Mouse (Mus musculus) small intestine, adult 2 months (tissue): ENCODE measurements around the gene Mpped2. TPM values are rescaled to one million over a fixed set of nuclear protein-coding genes. Genes with fewer than 3 reads are reported as not detected.

Source experiments
- H3K27ac ChIP-seq: fragments of 200-500 bp; 2 replicates; pipeline ENCODE4 v1.5.1; 2012; ENCODE audit warnings: low read depth, low read length, control low read depth, inconsistent platforms; ENCODE audit not compliant: insufficient read depth
- H3K27me3 ChIP-seq: fragments of 200-500 bp; 2 replicates; pipeline ENCODE4 v1.6.1; 2012; ENCODE audit warnings: mild to moderate bottlenecking, moderate library complexity, low read length, inconsistent platforms; ENCODE audit not compliant: control insufficient read depth, insufficient read depth
- H3K36me3 ChIP-seq: fragments of 200-500 bp; 2 replicates; pipeline ENCODE4 v1.6.1; 2012; ENCODE audit warnings: mild to moderate bottlenecking, low read length, control low read depth, inconsistent platforms; ENCODE audit not compliant: control insufficient read depth, insufficient read depth
- H3K4me1 ChIP-seq: fragments of 200-500 bp; 2 replicates; pipeline ENCODE4 v1.6.1; 2012; ENCODE audit warnings: low read length, inconsistent platforms, mixed read lengths; ENCODE audit not compliant: control insufficient read depth, insufficient read depth, insufficient read length
- H3K4me3 ChIP-seq: fragments of 200-500 bp; 2 replicates; pipeline ENCODE4 v1.5.1; 2012; ENCODE audit warnings: low read depth, mild to moderate bottlenecking, control low read depth, inconsistent platforms, low read length, moderate library complexity
- CTCF ChIP-seq: fragments of 200-500 bp; IDR thresholded peaks from 2 replicates; pipeline ENCODE4 v1.5.1; 2012; ENCODE audit warnings: low read depth, mild to moderate bottlenecking, control low read depth, inconsistent platforms, low read length, moderate library complexity, mixed read lengths; ENCODE audit not compliant: insufficient replicate concordance, insufficient read length; ENCODE audit errors: extremely low read depth
- POLR2A ChIP-seq: fragments of 200-500 bp; IDR thresholded peaks from 2 replicates; pipeline ENCODE4 v1.6.1; 2012; ENCODE audit warnings: low read depth, mild to moderate bottlenecking, control low read depth, inconsistent platforms, low read length, moderate library complexity
- WGBS: fragments of 180-500 bp; shearing (Covaris S2); methylation state at CpG from one replicate; pipeline ENCODE4 v1.1.7; 2018; 5-methylcytosine and 5-hydroxymethylcytosine counted together
- polyA plus RNA-seq: library from polyadenylated mRNA; depleted of rRNA; stranded (reverse); fragments of >200 nt; gene quantifications from 2 replicates; pipeline ENCODE4 v1.2.3, GENCODE M21; 2012

Mpped2 gene
- polyA plus RNA-seq, 1 experiment = 0.39 TPM

DNA sequence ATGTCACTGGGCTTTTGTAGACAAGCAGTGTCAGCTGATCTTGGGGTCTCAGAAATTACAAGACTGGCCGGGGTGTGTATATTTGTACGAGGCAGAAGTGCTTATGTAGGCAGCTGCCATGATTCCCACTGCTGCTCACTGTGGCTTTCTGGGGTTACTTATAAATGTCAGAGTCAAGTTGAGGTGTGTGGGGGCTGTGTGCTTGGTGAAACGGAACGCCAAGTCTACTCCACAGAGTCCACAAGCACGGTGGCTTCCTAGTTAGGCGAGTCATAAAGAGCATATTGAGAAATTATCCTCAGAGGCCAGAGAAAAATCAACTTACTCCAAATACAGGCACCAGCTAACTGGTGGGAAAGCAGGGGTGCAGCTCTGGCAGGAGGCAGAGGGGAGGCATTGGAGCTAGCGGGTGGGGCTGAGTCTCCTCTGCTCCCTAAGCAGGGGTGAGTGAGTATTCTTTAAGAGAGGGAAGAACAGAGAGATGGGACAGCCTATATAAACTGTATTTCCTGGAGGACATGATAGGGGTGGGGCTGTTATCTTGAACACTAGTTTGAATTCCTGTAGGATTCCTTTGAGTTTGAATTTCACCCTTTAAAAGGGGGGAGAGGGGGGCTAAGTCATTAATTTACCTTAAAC is 172.2 kb downstream of the Mpped2 start:
- Histone ChIP-seq H3K4me1 (no peaks in the 10 kb centered on the region), H3K27me3 (no peaks in the 10 kb centered on the region), H3K27ac (no peak overlapping the region), H3K4me3 (no peak overlapping the region), H3K36me3 (no peaks in the 10 kb centered on the region)
- no peak for TF ChIP-seq CTCF
- WGBS = 56% methylated on average over 7 of the region's 7 CpGs

DNA sequence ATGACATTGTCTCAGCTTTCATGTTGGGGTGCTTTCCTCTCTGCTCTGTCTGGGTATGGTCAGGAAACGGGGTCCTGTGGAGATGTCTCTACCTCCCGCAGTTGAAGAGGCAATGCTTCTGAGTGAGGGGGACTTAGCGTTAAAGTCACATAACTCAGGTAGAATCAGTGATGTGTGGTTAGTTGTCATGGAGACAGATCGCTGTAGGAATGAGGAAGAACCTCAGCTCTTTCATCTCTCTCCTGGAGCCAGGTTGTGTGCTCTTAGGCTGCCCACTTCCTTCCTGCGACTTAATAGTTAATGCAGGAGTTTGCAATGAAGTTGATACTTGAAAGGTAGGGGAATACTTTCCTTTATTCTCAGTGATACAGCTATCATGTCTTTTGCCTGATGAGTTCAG is 173.2 kb downstream of the Mpped2 start:
- no peaks in the 10 kb centered on the region for H3K4me1 ChIP-seq
- 32% methylated on average over 5 of the region's 5 CpGs for WGBS
- H3K27ac ChIP-seq = no peak overlapping the region
- H3K27me3 ChIP-seq = no peaks in the 10 kb centered on the region
- no peak overlapping the region for H3K4me3 ChIP-seq
- TF ChIP-seq CTCF = no peak
- TF ChIP-seq POLR2A = no peak
- H3K36me3 ChIP-seq = no peaks in the 10 kb centered on the region

DNA sequence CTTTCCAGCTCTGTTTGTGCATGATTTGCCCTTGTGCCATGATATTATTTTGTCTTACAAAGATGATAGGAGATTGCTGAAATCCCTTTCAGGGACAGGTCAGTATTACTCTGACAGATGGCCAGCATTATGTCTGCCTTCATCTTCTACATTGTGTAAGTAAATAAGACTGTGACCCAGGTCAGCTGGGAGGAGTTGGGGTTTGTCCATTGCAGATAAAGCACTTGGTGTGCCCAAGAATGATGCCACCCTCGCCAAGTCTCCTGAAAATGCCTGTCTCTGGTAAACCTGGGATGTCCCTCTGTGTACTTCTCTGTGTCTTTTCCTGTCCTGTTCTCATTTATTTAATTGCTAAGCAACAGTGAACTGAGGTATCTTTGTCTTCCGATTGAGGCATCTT is 177.8 kb downstream of the Mpped2 start:
- TF ChIP-seq CTCF = no peak
- TF ChIP-seq POLR2A = no peak
- no peaks in the 10 kb centered on the region for H3K27me3 ChIP-seq
- H3K36me3 ChIP-seq = no peaks in the 10 kb centered on the region
- WGBS = 87% methylated on average over 2 of the region's 2 CpGs
- H3K4me1 ChIP-seq = no peaks in the 10 kb centered on the region
- H3K27ac ChIP-seq = no peak overlapping the region
- H3K4me3 ChIP-seq = no peak overlapping the region

DNA sequence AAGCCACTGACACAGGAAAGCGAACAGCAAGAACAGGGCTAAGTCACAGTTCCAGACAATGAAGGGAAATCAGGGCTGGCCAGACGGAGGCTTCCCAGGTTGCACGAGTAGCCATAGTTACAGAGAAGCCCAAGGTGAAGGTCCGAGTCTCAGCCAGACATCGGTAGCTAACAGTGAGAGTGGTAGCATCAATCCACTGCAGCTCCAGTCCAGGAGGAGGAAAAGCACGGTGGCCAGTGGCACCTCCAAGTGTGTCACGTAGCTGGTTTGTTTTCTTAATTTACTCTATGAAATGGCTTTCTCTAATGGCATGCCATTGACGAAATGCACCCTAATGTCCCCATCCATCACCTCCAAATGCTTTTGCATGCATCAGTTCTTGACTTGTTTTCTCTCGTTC is 180.1 kb downstream of the Mpped2 start:
- 78% methylated on average over 9 of the region's 9 CpGs for WGBS
- no peaks in the 10 kb centered on the region for H3K36me3 ChIP-seq

DNA sequence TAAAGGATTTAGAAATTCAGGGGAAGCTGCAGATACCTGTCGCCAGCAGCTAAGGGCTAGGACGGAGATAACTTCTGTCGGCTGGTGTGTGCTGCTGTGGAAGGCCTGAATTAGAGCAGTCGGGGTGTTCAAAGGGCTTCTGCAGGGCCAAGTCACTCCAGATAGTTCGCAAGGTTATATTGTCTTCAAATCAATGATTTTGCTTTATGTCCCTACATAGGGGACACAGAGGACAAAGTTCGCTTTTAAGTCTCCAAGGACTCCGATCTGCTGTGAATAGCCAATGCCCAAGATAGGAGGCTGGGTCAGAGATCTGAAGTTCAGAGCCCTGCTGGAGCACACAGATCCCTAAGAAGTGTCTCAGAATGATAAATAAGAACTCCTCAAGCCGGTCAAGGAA is 190.3 kb downstream of the Mpped2 start:
- WGBS = 31% methylated on average over 8 of the region's 8 CpGs
- TF ChIP-seq POLR2A (no peak), CTCF (no peak)
- H3K4me3 ChIP-seq = no peak overlapping the region
- no peaks in the 10 kb centered on the region for H3K4me1 ChIP-seq
- H3K27ac ChIP-seq = no peak overlapping the region
- no peaks in the 10 kb centered on the region for H3K27me3 ChIP-seq
- no peaks in the 10 kb centered on the region for H3K36me3 ChIP-seq

More for the DNA sequence above, 180.1 kb downstream of the Mpped2 start:
- Histone ChIP-seq H3K4me1 (no peaks in the 10 kb centered on the region), H3K4me3 (no peak overlapping the region), H3K27me3 (no peaks in the 10 kb centered on the region), H3K27ac (no peak overlapping the region)
- TF ChIP-seq CTCF = no peak
- TF ChIP-seq POLR2A = no peak

DNA sequence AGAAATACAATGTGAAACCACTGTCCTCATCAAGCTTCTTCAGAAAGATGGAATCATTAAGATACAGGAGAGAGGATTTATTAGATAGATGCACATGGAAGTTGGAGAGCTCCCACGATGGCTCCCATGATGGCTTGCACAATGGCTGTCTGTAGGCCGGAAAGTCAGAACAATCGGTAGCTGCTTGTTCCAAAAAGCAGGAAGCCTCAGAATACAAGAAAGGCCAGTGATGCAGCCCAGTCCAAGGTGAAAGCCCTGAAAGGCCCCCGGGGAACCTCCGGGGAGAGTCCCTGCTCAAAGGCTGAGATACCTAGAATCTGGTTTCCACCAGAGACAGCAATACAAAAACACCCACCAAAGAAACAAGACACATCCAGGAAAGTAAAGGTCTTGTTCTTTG is 195.1 kb downstream of the Mpped2 start:
- H3K4me3 ChIP-seq = no peak overlapping the region
- H3K27ac ChIP-seq = no peak overlapping the region
- H3K27me3 ChIP-seq = no peaks in the 10 kb centered on the region
- WGBS = 95% methylated on average over 5 of the region's 5 CpGs
- TF ChIP-seq POLR2A = no peak
- no peak for TF ChIP-seq CTCF
- no peaks in the 10 kb centered on the region for H3K4me1 ChIP-seq
- no peaks in the 10 kb centered on the region for H3K36me3 ChIP-seq

DNA sequence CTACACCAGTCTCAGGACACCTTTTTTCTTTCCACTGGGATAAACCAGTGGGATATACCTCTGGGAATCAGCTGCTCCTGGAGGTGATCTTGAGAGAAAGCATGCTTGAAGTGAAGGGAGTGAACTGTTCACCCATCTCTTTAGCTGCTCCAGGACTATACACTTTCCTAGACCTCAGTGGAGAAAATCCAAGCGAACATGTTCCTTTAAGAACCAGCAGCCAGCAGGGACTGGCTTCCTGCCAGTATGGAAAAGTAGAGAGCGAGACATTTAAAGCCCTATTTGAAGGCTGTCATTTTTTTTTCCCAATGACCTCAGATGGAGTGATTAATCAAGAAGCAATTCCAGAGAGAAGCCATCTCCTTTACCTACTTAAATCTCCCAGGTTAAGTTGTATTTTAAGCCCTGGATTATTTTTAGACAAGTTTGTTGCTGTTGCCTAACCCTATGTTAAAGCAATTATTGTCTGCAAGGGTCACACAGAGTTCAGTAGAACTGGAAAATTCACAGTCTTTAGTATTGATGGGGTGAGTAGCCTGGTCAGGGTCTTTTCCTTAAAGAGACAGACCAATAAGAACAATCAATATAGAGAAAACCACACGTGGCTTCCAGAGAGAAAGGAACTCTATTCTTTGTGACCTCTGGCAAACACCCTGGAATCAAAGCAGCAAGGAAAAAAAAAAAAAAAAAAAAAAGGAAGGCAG is 196.4 kb downstream of the Mpped2 start:
- H3K4me1 ChIP-seq = no peaks in the 10 kb centered on the region
- no peak overlapping the region for H3K4me3 ChIP-seq
- TF ChIP-seq CTCF (no peak), POLR2A (no peak)
- WGBS = 11% methylated on average over 3 of the region's 3 CpGs
- H3K27me3 ChIP-seq = no peaks in the 10 kb centered on the region
- H3K27ac ChIP-seq = no peak overlapping the region
- H3K36me3 ChIP-seq = no peaks in the 10 kb centered on the region

DNA sequence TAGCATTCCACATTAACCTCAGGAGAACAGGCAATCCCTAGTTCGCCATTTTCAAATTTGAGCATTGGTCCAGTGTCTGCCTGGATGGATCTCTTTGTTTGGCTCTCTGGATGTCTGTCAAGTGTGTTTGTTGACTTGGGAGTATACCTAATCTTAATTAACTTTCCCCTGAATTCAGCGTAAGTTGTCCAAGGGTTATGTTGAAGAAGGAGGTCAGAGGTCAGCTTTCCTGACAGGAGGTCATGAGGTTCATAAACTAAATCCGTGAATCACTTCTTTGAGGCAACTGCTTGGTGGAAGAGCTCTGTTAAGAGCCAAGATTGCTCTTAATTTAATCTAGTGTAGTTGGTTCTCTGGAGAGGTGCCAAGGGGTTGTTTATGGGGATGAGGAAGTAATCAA is 200.3 kb downstream of the Mpped2 start:
- H3K4me3 ChIP-seq = no peak overlapping the region
- 36% methylated on average over 3 of the region's 3 CpGs for WGBS
- H3K4me1 ChIP-seq = no peaks in the 10 kb centered on the region; the same call in 1 of the 2 replicates
- H3K27me3 ChIP-seq = no peaks in the 10 kb centered on the region
- TF ChIP-seq POLR2A (no peak), CTCF (no peak)
- no peak overlapping the region for H3K27ac ChIP-seq
- H3K36me3 ChIP-seq = no peaks in the 10 kb centered on the region
